Mouse (Mus musculus) skeletal muscle tissue, adult 2 months (tissue): ENCODE data around the gene Cog7.

ENCODE experiments used
- DNase-seq: peaks from one replicate; pipeline ENCODE4 v3.0.0-alpha.2; 2012; ENCODE audit warnings: low read depth, low spot score

The Cog7 gene

GRCm38 (mm10) chr7:121899311-121899710, 82.2 kb downstream of the Cog7 start:
- DNase-seq: no peak

GRCm38 (mm10) chr7:121896689-121897088, 84.8 kb downstream of the Cog7 start:
- no peak for DNase-seq

- no peak for DNase-seq
Observed at GRCm38 (mm10) chr7:121890636-121891360, 90.7 kb downstream of the Cog7 start.

- DNase-seq: no peak
Observed at GRCm38 (mm10) chr7:121880246-121880645, 101.3 kb downstream of the Cog7 start.

- no peak for DNase-seq
Observed at GRCm38 (mm10) chr7:121874784-121875183, 106.7 kb downstream of the Cog7 start.

GRCm38 (mm10) chr7:121873998-121874397, 107.5 kb downstream of the Cog7 start:
- DNase-seq: no peak

GRCm38 (mm10) chr7:121871631-121872030, 109.9 kb downstream of the Cog7 start:
- DNase-seq: no peak

- no peak for DNase-seq
Observed at GRCm38 (mm10) chr7:121864858-121865585, 116.5 kb downstream of the Cog7 start, which contains the start of gene Scnn1b. Gene Scnn1b, plus strand, starts transcription at chr7:121865038.

GRCm38 (mm10) chr7:121858939-121859338, 122.6 kb downstream of the Cog7 start:
- DNase-seq: no peak

GRCm38 (mm10) chr7:121857177-121857884, 124.2 kb downstream of the Cog7 start:
- DNase-seq: no peak

- no peak for DNase-seq
Observed at GRCm38 (mm10) chr7:121848537-121849168, 132.9 kb downstream of the Cog7 start.

- DNase-seq: no peak
Observed at GRCm38 (mm10) chr7:121845964-121846363, 135.5 kb downstream of the Cog7 start.

- DNase-seq: no peak
Observed at GRCm38 (mm10) chr7:121842234-121842633, 139.3 kb downstream of the Cog7 start.

GRCm38 (mm10) chr7:121840810-121841209, 140.7 kb downstream of the Cog7 start:
- DNase-seq: no peak

- no peak for DNase-seq
Observed at GRCm38 (mm10) chr7:121836827-121837226, 144.7 kb downstream of the Cog7 start.

- DNase-seq: no peak
Observed at GRCm38 (mm10) chr7:121835392-121835791, 146.1 kb downstream of the Cog7 start.
